Mouse (Mus musculus) ES-E14 (cell line): ENCODE results near the gene Hist1h2bf.
"Not testable (repeated sequence)": the region's sequence is repeated elsewhere in the genome, so short reads cannot be mapped to it uniquely, and the experiment has no call there.

Experiments
- CHD2 ChIP-seq: IDR thresholded peaks from 2 replicates; pipeline ENCODE4 v1.6.1; 2014; ENCODE audit warnings: mild to moderate bottlenecking, low read depth, low read length, inconsistent platforms
- HCFC1 ChIP-seq: IDR thresholded peaks from 2 replicates; pipeline ENCODE4 v1.6.1; 2012; ENCODE audit warnings: low read length, inconsistent platforms, borderline replicate concordance; ENCODE audit not compliant: insufficient read depth
- MAFK ChIP-seq: IDR thresholded peaks from 2 replicates; pipeline ENCODE4 v1.6.1; 2014; ENCODE audit warnings: mild to moderate bottlenecking, low read depth, low read length, inconsistent platforms; ENCODE audit not compliant: insufficient read depth
- ZNF384 ChIP-seq: IDR thresholded peaks from 2 replicates; pipeline ENCODE4 v1.6.1; 2012; ENCODE audit warnings: low read depth, low read length, inconsistent platforms

DNA sequence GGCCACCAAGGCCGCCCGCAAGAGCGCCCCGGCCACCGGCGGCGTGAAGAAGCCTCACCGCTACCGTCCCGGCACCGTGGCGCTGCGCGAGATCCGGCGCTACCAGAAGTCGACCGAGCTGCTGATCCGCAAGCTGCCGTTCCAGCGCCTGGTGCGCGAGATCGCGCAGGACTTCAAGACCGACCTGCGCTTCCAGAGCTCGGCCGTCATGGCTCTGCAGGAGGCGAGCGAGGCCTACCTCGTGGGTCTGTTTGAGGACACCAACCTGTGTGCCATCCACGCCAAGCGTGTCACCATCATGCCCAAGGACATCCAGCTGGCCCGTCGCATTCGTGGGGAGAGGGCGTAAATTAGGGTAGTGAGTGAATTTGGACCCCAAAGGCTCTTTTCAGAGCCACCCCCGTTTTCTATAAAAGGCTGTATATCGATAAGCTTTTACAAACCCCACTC, 1.9 kb upstream of the Hist1h2bf start:
- not testable (repeated sequence) for TF ChIP-seq HCFC1, MAFK, CHD2, ZNF384
